Mouse (Mus musculus) embryo, embryonic 11 days (tissue): ENCODE measurements at regions not wholly inside any gene's neighbourhood (a gene's known extent, or its start where the extent isn't known, plus 50 kb on each side); places are given as distances from the start of the nearest gene placed in this dataset.
A peak's percentile ranks its signal among the peaks of the same experiment; 100 is the strongest.

Experiments
- DNase-seq: peaks from one replicate; pipeline ENCODE4 v3.0.0-alpha.2; 2015

GRCm38 (mm10) chr5:11983452-11983851 lies 65.6 kb downstream of the 4933402N22Rik start:
- DNase-seq: no peak

- no peak for DNase-seq
These were observed 71.3 kb downstream of the 4933402N22Rik start for GRCm38 (mm10) chr5:11989140-11989539.

GRCm38 (mm10) chr5:12000777-12001176 lies 82.9 kb downstream of the 4933402N22Rik start:
- no peak for DNase-seq

- DNase-seq: no peak
These were observed 88.6 kb downstream of the 4933402N22Rik start for GRCm38 (mm10) chr5:12006473-12006872.

- no peak for DNase-seq
These were observed 98.5 kb downstream of the 4933402N22Rik start for GRCm38 (mm10) chr5:12016332-12016731.

- no peak for DNase-seq
These were observed 102.6 kb downstream of the 4933402N22Rik start for GRCm38 (mm10) chr5:12020489-12020888.

GRCm38 (mm10) chr5:12024705-12025383 lies 107.0 kb downstream of the 4933402N22Rik start:
- DNase-seq: no peak

GRCm38 (mm10) chr5:12030002-12030401 lies 112.2 kb downstream of the 4933402N22Rik start:
- peak; percentile 83 for DNase-seq

- no peak for DNase-seq
These were observed 132.0 kb downstream of the 4933402N22Rik start for GRCm38 (mm10) chr5:12049806-12050205.

GRCm38 (mm10) chr5:12080191-12080590 lies 162.3 kb downstream of the 4933402N22Rik start:
- no peak for DNase-seq

GRCm38 (mm10) chr5:12093680-12094079 lies 175.8 kb downstream of the 4933402N22Rik start:
- DNase-seq: peak; percentile 14

- DNase-seq: no peak
These were observed 198.9 kb downstream of the 4933402N22Rik start for GRCm38 (mm10) chr5:12116587-12117354.

GRCm38 (mm10) chr5:12124935-12125334 lies 207.1 kb downstream of the 4933402N22Rik start:
- DNase-seq: no peak

- DNase-seq: no peak
These were observed 209.8 kb downstream of the 4933402N22Rik start for GRCm38 (mm10) chr5:12127484-12128265.

GRCm38 (mm10) chr5:12138961-12139360 lies 221.1 kb downstream of the 4933402N22Rik start:
- no peak for DNase-seq

GRCm38 (mm10) chr5:12153295-12153694 lies 229.9 kb upstream of the Sema3d start:
- peak; percentile 13 for DNase-seq

GRCm38 (mm10) chr5:12154551-12155091 lies 228.6 kb upstream of the Sema3d start:
- DNase-seq: no peak

- no peak for DNase-seq
These were observed 191.5 kb upstream of the Sema3d start for GRCm38 (mm10) chr5:12191681-12192080.

GRCm38 (mm10) chr5:12207452-12207851 lies 175.7 kb upstream of the Sema3d start:
- DNase-seq: no peak

GRCm38 (mm10) chr5:12209631-12210030 lies 173.6 kb upstream of the Sema3d start:
- DNase-seq: no peak

- no peak for DNase-seq
These were observed 169.7 kb upstream of the Sema3d start for GRCm38 (mm10) chr5:12213448-12213847.

GRCm38 (mm10) chr5:12219424-12220107 lies 163.6 kb upstream of the Sema3d start:
- no peak for DNase-seq

GRCm38 (mm10) chr5:12222622-12223021 lies 160.6 kb upstream of the Sema3d start:
- DNase-seq: no peak
